Mouse (Mus musculus) WW6 (cell line): Measurements from ENCODE around the gene Zfp949.

Experiments
- DNase-seq: peaks from one replicate; pipeline ENCODE4 v3.0.0-alpha.2; 2013; ENCODE audit warnings: low read depth, low spot score

The Zfp949 gene

GRCm38 (mm10) chr9:88547851-88548613 is at the start of gene Zfp949:
TSS of gene Zfp949 (plus strand) at chr9:88548020.
- no peak for DNase-seq

- DNase-seq: no peak
These were observed 47.7 kb upstream of the Zfp949 start for GRCm38 (mm10) chr9:88500112-88500511.

GRCm38 (mm10) chr9:88501846-88502245 is 46.0 kb upstream of the Zfp949 start:
- DNase-seq: no peak

- no peak for DNase-seq
These were observed 32.3 kb upstream of the Zfp949 start for GRCm38 (mm10) chr9:88515546-88515945.

GRCm38 (mm10) chr9:88516361-88516995 is 31.3 kb upstream of the Zfp949 start:
- DNase-seq: no peak

- DNase-seq: peak; percentile 58
These were observed 28.3 kb upstream of the Zfp949 start for GRCm38 (mm10) chr9:88519390-88520121.

GRCm38 (mm10) chr9:88520122-88520848 is 27.5 kb upstream of the Zfp949 start:
- peak; percentile 49 for DNase-seq

GRCm38 (mm10) chr9:88520849-88521483 is 26.9 kb upstream of the Zfp949 start:
- no peak for DNase-seq

GRCm38 (mm10) chr9:88521961-88522568 is 25.8 kb upstream of the Zfp949 start:
- no peak for DNase-seq

GRCm38 (mm10) chr9:88522569-88523334 is 25.1 kb upstream of the Zfp949 start:
- peak; percentile 90 for DNase-seq

- DNase-seq: no peak
These were observed 24.5 kb upstream of the Zfp949 start for GRCm38 (mm10) chr9:88523335-88523668.

- DNase-seq: no peak
These were observed 23.5 kb upstream of the Zfp949 start for GRCm38 (mm10) chr9:88524367-88524766.

- DNase-seq: no peak
These were observed 23.0 kb upstream of the Zfp949 start for GRCm38 (mm10) chr9:88524796-88525195.

- no peak for DNase-seq
These were observed 22.5 kb upstream of the Zfp949 start for GRCm38 (mm10) chr9:88525341-88525740.

- no peak for DNase-seq
These were observed 19.9 kb upstream of the Zfp949 start for GRCm38 (mm10) chr9:88527956-88528355.

GRCm38 (mm10) chr9:88528736-88529135 is 19.1 kb upstream of the Zfp949 start:
- no peak for DNase-seq

- no peak for DNase-seq
These were observed 18.2 kb upstream of the Zfp949 start for GRCm38 (mm10) chr9:88529571-88529970.

- DNase-seq: no peak
These were observed 17.7 kb upstream of the Zfp949 start for GRCm38 (mm10) chr9:88529979-88530580.

GRCm38 (mm10) chr9:88534093-88534492 is 13.7 kb upstream of the Zfp949 start:
- no peak for DNase-seq
